Mouse (Mus musculus) neural tube, embryonic 15.5 days (tissue): ENCODE measurements at regions not wholly inside any gene's neighbourhood (a gene's known extent, or its start where the extent isn't known, plus 50 kb on each side); places are given as distances from the start of the nearest gene placed in this dataset.

ENCODE experiments used
- ATAC-seq: fragments of 200-750 bp; cut with Nextera tagmentation; 2 replicates; pipeline ENCODE4 v1.8.0; 2017; ENCODE audit warnings: mild to moderate bottlenecking, moderate TSS enrichment, moderate library complexity; ENCODE audit not compliant: low FRiP score
- H3K27ac ChIP-seq: fragments of 300-500 bp; sonication (generic); replicated peaks from 2 replicates; pipeline ENCODE4 v1.5.1; 2015; ENCODE audit warnings: mild to moderate bottlenecking, inconsistent platforms
- H3K27me3 ChIP-seq: fragments of 300-500 bp; sonication (generic); replicated peaks from 2 replicates; pipeline ENCODE4 v1.6.1; 2015; ENCODE audit warnings: inconsistent platforms
- H3K36me3 ChIP-seq: fragments of 300-500 bp; sonication (generic); 2 replicates; pipeline ENCODE4 v1.6.1; 2015; ENCODE audit warnings: inconsistent platforms
- H3K4me1 ChIP-seq: fragments of 300-500 bp; sonication (generic); 2 replicates; pipeline ENCODE4 v1.6.1; 2015; ENCODE audit warnings: inconsistent platforms
- H3K4me2 ChIP-seq: fragments of 300-500 bp; sonication (generic); 2 replicates; pipeline ENCODE4 v1.6.1; 2015; ENCODE audit warnings: inconsistent platforms, mild to moderate bottlenecking, moderate library complexity
- H3K4me3 ChIP-seq: fragments of 300-500 bp; sonication (generic); replicated peaks from 2 replicates; pipeline ENCODE4 v1.5.1; 2015; ENCODE audit warnings: mild to moderate bottlenecking, inconsistent platforms
- H3K9ac ChIP-seq: fragments of 300-500 bp; sonication (generic); replicated peaks from 2 replicates; pipeline ENCODE4 v1.6.1; 2015; ENCODE audit warnings: mild to moderate bottlenecking, inconsistent platforms
- H3K9me3 ChIP-seq: fragments of 300-500 bp; sonication (generic); replicated peaks from 2 replicates; pipeline ENCODE4 v1.6.1; 2016; ENCODE audit warnings: inconsistent platforms
- WGBS: fragments of 180-500 bp; shearing (Covaris S2); methylation state at CpG from one replicate; pipeline ENCODE4 v1.1.7; 2015; ENCODE audit warnings: mixed read lengths; 5-methylcytosine and 5-hydroxymethylcytosine counted together

DNA sequence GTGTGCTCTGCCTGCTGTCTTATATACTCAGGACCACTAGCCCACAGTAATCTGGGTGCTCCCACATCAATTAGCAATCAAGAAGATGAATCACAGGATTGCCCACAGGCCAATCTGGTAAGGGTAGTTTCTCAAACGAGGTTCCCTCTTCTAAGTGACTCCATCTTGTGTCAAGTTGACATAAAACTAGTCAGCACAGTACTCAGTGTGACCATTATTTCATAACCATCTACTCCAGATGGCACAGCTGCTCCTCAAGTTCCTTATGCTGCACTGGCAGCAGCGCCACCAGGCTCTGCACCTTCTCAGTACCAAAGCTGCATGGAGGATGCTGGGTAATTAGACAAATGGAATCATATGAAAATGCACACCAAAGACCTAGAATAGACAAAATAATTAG is 175.6 kb upstream of the B3galt2 start:
- no peak overlapping the region for H3K4me2 ChIP-seq
- H3K27ac ChIP-seq = no peak overlapping the region
- H3K4me3 ChIP-seq = no peak overlapping the region
- no peaks in the 10 kb centered on the region for H3K36me3 ChIP-seq
- no peaks in the 10 kb centered on the region for H3K9me3 ChIP-seq
- no peaks in the 10 kb centered on the region for H3K4me1 ChIP-seq
- 61% methylated on average over 2 of the region's 2 CpGs for WGBS
- no peak for ATAC-seq
- H3K27me3 ChIP-seq = no peaks in the 10 kb centered on the region
- no peak overlapping the region for H3K9ac ChIP-seq

DNA sequence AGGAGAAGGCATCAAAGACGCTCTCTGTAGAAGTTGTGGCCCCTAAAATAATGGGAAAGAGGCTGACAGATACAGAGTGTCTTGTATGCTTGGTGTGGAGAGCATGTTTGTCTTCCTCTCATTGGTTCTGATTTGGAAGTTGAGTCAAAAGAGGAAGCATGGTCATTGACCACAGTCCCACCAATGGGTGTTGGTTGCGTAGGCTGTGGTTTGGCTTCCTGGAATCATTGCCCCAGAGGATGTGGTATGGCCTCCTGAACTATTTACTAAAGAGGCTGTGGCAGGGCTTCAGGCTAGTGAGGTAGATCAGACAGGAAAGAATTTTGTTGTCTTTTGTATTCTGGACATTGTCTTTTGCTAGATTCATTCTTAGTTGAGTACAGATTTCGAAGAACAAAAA is 174.4 kb upstream of the B3galt2 start:
- WGBS = 95% methylated on average over 3 of the region's 3 CpGs
- Histone ChIP-seq H3K9me3 (no peaks in the 10 kb centered on the region), H3K4me1 (no peaks in the 10 kb centered on the region), H3K27me3 (no peaks in the 10 kb centered on the region), H3K27ac (no peak overlapping the region), H3K36me3 (no peaks in the 10 kb centered on the region), H3K9ac (no peak overlapping the region), H3K4me2 (no peak overlapping the region), H3K4me3 (no peak overlapping the region)
- no peak for ATAC-seq

DNA sequence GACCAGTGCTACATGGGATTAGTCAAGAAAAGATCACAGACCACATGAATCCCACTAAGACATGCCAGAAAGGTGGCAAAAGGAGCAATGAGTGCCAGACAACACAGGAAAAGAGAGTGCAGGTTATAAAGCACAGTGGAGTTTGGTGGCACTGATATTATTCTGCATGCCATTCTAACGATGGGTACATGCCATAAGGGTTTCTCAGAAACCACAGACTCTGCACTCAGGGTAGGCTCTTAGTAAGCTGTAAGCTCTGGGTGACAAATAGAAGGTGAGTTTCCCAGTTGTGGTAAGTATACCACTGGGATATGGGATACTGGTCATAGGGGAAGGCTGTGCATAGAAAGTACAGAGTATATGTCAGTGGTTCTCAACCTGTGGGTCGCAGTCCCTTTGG is 165.1 kb upstream of the B3galt2 start:
- 88% methylated on average over 2 of the region's 2 CpGs for WGBS
- Histone ChIP-seq H3K4me3 (no peak overlapping the region), H3K9ac (no peak overlapping the region), H3K4me1 (no peaks in the 10 kb centered on the region), H3K27ac (no peak overlapping the region), H3K9me3 (no peaks in the 10 kb centered on the region), H3K36me3 (no peaks in the 10 kb centered on the region), H3K27me3 (no peaks in the 10 kb centered on the region), H3K4me2 (no peak overlapping the region)
- ATAC-seq = no peak

DNA sequence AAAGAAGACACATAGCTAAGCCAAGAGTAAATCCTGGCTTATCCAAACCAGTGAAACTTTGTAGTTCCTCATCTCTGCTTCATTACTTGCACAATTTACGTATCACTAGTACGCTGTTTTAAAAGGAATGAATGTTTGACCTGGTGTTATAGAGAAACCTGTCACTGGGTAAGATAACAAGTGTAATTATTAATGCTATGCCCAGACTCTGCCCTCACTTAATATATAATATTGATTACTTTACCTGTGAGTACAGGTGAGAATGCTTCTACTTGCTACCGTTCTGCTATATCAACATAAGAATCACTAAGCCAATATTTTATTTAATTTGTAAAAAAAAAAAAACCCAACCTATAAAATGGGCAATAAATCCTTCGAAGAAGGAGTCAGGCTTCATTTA is 157.1 kb upstream of the B3galt2 start:
- H3K36me3 ChIP-seq = no peaks in the 10 kb centered on the region
- no peak overlapping the region for H3K9ac ChIP-seq
- no peak overlapping the region for H3K27ac ChIP-seq
- no peaks in the 10 kb centered on the region for H3K4me1 ChIP-seq
- H3K27me3 ChIP-seq = no peaks in the 10 kb centered on the region
- no peaks in the 10 kb centered on the region for H3K9me3 ChIP-seq
- ATAC-seq = no peak
- 92% methylated on average over 4 of the region's 4 CpGs for WGBS
- H3K4me2 ChIP-seq = no peak overlapping the region
- H3K4me3 ChIP-seq = no peak overlapping the region

DNA sequence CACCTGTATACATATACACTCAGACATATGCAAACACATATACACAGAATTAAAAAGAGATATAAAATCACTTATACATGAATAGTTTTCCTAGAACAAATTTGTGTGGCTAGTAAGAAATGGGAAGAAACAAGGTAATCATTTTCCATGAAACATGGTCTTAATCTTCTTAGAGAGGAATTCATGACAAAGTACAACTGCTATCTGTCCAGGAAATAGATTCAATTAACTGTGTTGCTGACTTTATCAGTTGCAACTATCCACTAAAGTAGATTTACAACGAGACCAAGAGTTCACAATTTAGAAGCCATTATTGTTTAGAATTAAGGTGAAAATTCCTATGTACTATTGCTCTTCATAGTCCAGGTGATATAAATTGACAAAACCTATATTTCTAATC is 155.5 kb upstream of the B3galt2 start:
- Histone ChIP-seq H3K4me1 (no peaks in the 10 kb centered on the region), H3K4me2 (no peak overlapping the region), H3K36me3 (no peaks in the 10 kb centered on the region), H3K9me3 (no peaks in the 10 kb centered on the region), H3K27ac (no peak overlapping the region), H3K27me3 (no peaks in the 10 kb centered on the region), H3K9ac (no peak overlapping the region), H3K4me3 (no peak overlapping the region)
- WGBS = 93% methylated on average over 1 of the region's 1 CpGs
- ATAC-seq = no peak

DNA sequence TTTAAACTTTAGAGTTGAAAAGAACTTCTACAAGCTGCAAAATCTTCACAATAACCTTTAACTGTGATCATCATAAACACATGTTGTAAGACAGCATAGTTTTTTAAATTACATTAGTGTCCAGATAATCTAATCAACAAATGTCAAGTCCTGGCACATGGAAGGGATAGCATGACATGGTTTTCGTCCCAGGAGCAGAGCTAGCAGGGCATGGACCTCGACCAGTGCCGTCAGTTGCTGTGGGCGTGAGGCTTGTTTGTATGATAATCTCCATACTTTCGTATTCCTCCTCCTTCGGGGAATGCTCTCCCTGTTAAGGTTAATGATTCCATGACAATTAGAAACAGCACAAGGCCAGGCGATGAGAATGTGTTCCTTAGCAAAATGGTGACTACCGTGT is 143.4 kb upstream of the B3galt2 start:
- Histone ChIP-seq H3K36me3 (no peaks in the 10 kb centered on the region), H3K9ac (no peak overlapping the region), H3K4me1 (no peaks in the 10 kb centered on the region), H3K9me3 (no peaks in the 10 kb centered on the region), H3K4me2 (no peak overlapping the region), H3K27me3 (no peaks in the 10 kb centered on the region), H3K27ac (no peak overlapping the region), H3K4me3 (no peak overlapping the region)
- no peak for ATAC-seq
- WGBS = 86% methylated on average over 8 of the region's 8 CpGs

DNA sequence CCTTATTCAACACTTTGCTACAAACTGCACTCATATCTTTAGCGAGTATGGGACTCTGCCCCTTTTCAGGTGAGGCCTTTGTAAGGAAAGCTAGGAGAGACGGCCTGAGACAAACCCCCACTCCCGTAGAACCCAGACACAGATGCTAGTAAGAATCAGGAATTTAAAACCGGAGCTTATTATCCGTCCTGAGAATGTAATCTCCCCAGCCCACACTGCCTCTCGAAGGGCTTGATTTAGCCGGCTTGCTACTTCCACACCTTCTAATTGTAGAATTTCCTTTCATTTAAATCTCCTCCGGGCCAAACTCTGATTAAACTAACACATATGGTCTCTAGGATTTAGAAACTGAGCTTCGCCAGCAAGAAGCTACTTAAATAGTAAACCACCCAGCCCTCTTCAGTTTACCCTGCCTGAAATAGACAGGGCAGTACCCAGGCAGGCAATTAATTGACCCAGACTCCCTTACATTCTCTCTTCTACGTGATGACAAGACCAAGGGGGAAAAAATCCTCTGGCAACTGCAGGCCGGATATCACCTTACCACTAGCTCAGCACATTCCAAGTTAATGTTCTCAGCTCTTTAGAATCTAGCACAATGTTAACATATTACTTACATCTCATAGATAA is 136.9 kb upstream of the B3galt2 start:
- ATAC-seq = no peak

DNA sequence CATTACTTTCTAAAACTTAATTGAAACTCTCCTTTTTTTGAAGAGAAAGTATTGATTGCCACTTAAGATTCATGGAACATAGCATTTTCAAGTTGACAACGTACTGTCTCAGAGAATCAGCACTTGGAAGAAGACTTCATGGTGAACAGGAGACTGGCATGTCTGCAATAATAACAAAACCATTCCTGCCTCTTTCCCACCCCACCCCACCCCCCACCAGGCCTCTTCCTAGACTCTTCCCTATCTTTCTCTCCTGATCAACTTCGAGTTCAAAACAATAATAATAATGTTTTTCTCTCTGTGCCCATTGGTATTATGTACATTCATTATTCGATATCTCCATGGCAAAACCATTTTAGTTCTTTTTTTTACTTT is 136.4 kb upstream of the B3galt2 start:
- Histone ChIP-seq H3K4me1 (no peaks in the 10 kb centered on the region), H3K4me3 (no peak overlapping the region), H3K27me3 (no peaks in the 10 kb centered on the region), H3K9me3 (no peaks in the 10 kb centered on the region), H3K27ac (no peak overlapping the region), H3K4me2 (no peak overlapping the region), H3K36me3 (no peaks in the 10 kb centered on the region), H3K9ac (no peak overlapping the region)
- ATAC-seq = no peak
- WGBS = 88% methylated on average over 3 of the region's 3 CpGs

More for the DNA sequence above, 136.9 kb upstream of the B3galt2 start:
- H3K27me3 ChIP-seq = no peaks in the 10 kb centered on the region
- no peak overlapping the region for H3K27ac ChIP-seq
- H3K4me3 ChIP-seq = no peak overlapping the region
- no peak overlapping the region for H3K4me2 ChIP-seq
- H3K4me1 ChIP-seq = no peaks in the 10 kb centered on the region
- no peaks in the 10 kb centered on the region for H3K9me3 ChIP-seq
- no peak overlapping the region for H3K9ac ChIP-seq
- no peaks in the 10 kb centered on the region for H3K36me3 ChIP-seq
- WGBS = 77% methylated on average over 11 of the region's 11 CpGs

DNA sequence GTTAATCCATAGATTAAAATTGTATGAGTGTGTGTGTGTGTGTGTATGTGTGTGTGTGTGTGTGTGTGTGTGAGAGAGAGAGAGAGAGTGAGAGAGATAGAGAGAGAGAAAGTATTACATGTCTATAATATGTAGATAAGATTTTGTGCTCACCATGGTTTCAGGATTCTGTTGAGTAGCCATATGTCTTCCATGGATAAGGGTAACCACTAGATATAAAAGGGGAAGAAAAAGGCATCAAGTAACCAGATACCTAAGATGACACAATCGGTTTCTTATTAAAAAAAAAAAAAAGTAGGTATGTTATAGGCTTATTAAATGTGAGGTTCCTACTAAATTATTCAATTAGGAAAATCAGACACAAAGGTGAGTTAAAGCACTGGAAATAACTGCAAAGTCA is 135.1 kb upstream of the B3galt2 start:
- Histone ChIP-seq H3K27me3 (no peaks in the 10 kb centered on the region), H3K4me3 (no peak overlapping the region), H3K36me3 (no peaks in the 10 kb centered on the region), H3K9ac (no peak overlapping the region), H3K4me2 (no peak overlapping the region), H3K27ac (no peak overlapping the region), H3K9me3 (no peaks in the 10 kb centered on the region), H3K4me1 (no peaks in the 10 kb centered on the region)
- 84% methylated on average over 1 of the region's 1 CpGs for WGBS
- no peak for ATAC-seq

DNA sequence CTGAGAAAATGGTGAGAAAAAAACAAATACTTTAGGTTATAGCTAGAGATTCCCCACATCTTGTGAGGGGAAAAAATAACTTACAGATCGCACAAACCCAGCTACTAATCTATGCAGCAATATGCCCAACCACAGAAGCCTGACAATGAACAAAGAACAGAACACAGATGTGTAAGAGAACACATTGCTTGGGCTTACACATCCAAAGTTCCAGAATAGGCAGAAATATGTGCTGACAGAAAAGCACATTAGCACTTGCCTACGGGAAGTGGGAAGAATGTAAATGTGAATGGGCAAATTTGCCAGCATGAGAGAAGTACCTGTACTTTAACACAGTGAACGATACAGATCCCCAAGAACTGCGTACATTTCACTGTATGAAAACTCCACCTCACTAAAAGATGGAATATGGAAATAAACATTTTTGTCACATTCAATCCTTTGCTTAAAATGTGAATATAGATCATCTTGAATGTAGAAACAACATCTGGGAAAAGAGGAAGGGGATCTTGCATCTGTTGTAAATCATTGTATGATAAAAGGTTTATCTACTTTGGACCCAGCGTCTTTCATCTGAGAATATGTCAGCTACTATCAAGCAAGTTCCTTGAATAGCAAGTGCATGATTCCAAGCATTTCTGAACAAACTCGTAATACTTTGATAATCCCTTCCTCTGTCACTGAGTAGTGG is 116.5 kb upstream of the B3galt2 start:
- no peak for ATAC-seq
- Histone ChIP-seq H3K27ac (no peak overlapping the region), H3K4me2 (no peak overlapping the region), H3K27me3 (no peaks in the 10 kb centered on the region), H3K4me3 (no peak overlapping the region), H3K4me1 (no peaks in the 10 kb centered on the region), H3K9ac (no peak overlapping the region), H3K9me3 (no peaks in the 10 kb centered on the region), H3K36me3 (no peaks in the 10 kb centered on the region)
- WGBS = 89% methylated on average over 6 of the region's 6 CpGs

DNA sequence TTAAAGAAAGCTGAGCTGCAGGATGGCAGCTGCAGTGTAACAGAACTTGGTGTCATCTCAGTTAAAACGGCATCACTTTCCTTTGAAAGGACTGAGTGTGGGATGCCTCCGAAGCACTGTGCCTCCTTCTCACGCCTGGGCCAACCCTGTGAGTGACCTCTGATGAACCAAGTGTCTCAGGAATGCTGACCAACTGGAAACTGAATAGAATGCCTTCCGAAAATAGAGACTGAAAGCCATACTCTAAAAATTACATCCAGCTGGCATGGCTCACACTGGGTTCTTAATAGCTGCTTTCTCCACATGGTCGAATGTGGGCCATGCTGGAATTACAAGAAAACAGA is 116.0 kb upstream of the B3galt2 start:
- H3K4me1 ChIP-seq = no peaks in the 10 kb centered on the region
- H3K9me3 ChIP-seq = no peaks in the 10 kb centered on the region
- ATAC-seq = no peak
- no peak overlapping the region for H3K9ac ChIP-seq
- no peak overlapping the region for H3K27ac ChIP-seq
- no peaks in the 10 kb centered on the region for H3K36me3 ChIP-seq
- no peaks in the 10 kb centered on the region for H3K27me3 ChIP-seq
- no peak overlapping the region for H3K4me2 ChIP-seq
- WGBS = 84% methylated on average over 5 of the region's 5 CpGs
- no peak overlapping the region for H3K4me3 ChIP-seq

DNA sequence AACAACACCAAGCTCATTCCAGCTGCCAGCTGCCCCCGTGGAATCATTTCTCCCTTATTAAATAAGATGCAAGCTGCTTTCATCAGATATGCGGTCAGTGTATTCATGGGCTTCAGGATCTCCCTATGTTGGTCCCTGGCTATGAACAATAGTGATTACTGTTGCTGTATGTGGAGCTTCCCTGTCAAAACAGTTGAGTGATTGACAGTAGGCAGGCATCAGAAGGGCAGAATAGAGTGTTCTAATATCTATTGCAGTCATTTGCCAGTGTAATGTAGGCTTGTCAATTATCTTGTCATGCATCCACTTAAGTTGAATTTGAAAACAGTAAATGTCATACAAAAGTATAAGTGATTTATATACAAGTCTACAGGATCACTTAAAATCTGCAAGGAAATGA is 100.2 kb upstream of the B3galt2 start:
- no peak overlapping the region for H3K27ac ChIP-seq
- no peak overlapping the region for H3K4me2 ChIP-seq
- H3K36me3 ChIP-seq = no peaks in the 10 kb centered on the region
- ATAC-seq = no peak
- peaks cover 4% of the 10 kb centered on the region; the same call in 1 of the 2 replicates for H3K4me1 ChIP-seq
- WGBS = 63% methylated on average over 2 of the region's 2 CpGs
- H3K27me3 ChIP-seq = no peaks in the 10 kb centered on the region
- H3K9me3 ChIP-seq = no peaks in the 10 kb centered on the region
- no peak overlapping the region for H3K9ac ChIP-seq
- no peak overlapping the region for H3K4me3 ChIP-seq
